Mouse (Mus musculus): ENCODE results near the gene Tpst2. TPM values are rescaled to one million over a fixed set of nuclear protein-coding genes. Genes with fewer than 3 reads are reported as not detected.

Tpst2 gene
- polyA plus RNA-seq, 1 experiment = 1.5 TPM

DNA sequence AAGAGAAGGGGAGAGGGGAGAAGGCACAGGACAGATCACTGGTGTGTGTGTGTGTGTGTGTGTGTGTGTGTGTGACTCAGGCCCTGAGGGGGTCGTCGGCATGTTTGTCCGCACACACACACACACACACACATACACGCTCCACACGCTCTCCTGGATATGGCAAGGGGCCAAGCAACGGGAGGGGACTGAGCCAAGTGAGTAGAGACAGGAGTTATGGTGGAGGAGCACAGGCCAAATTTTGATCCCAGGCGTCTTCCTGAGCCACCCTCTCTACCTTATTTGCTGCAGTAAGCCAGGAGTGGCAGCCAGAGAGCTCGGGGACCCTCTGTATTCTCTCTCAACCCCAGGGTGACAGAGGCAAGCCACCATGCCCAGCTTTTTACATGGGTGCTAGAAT, 12.7 kb downstream of the Tpst2 start:
- Histone ChIP-seq H3K4me3 (replicated peaks) (no peak overlapping the region), H3K9me3 (ENCODE audit: control insufficient read depth, low read length) (no peaks in the 10 kb centered on the region), H3K36me3 (ENCODE audit: control insufficient read depth) (peaks cover 22% of the 10 kb centered on the region), H3K27me3 (ENCODE audit: control insufficient read depth) (no peaks in the 10 kb centered on the region), H3K4me1 (ENCODE audit: control insufficient read depth) (peaks cover 60% of the 10 kb centered on the region)
- no peak for TF ChIP-seq GATA1 (IDR thresholded peaks at IDR 0.05; ENCODE audit: low read length)
- no peak for TF ChIP-seq TAL1 (IDR thresholded peaks at IDR 0.05; ENCODE audit: low read length)

DNA sequence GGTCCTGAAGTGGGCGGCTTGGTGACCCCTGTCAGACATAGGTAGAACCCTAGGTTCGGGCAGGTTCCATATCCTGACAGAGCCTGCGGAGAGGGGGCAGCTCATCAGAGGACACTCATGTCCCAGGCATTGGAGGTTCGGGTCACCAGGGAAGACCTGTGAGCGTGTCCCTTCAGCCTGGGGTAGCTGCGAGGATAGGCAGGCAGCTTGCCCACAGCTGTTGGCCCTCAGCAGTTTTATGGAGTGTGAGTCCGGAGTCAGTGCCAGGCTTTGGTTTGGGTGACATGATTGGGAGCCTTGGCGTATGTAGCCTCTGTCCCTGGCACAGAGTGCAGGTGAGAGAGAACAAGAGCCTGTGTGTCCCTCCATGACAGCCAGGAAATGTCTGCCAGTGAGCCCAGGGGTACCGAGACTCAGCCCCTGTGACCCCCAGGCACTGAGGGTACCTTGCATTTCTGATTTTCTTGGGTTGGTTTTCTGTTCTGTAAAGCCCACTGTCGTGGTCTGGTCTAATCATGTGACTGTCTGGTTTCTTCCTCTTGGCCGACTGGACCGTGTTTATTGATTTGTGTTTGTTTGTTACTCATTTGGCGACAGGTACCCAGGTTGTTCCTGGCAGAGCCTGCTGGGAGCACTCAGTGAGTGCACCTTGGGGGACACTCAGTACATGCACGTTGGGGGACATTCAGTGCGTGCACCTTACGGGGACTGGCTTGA, 13.5 kb downstream of the Tpst2 start:
- peaks cover 60% of the 10 kb centered on the region for H3K4me1 ChIP-seq (ENCODE audit: control insufficient read depth)
- peaks cover 18% of the 10 kb centered on the region for H3K36me3 ChIP-seq (ENCODE audit: control insufficient read depth)
- TF ChIP-seq GATA1 (IDR thresholded peaks at IDR 0.05; ENCODE audit: low read length) (no peak), TAL1 (IDR thresholded peaks at IDR 0.05; ENCODE audit: low read length) (no peak)
- H3K9me3 ChIP-seq (ENCODE audit: control insufficient read depth, low read length) = no peaks in the 10 kb centered on the region
- H3K27me3 ChIP-seq (ENCODE audit: control insufficient read depth) = no peaks in the 10 kb centered on the region
- H3K4me3 ChIP-seq (replicated peaks) = no peak overlapping the region

DNA sequence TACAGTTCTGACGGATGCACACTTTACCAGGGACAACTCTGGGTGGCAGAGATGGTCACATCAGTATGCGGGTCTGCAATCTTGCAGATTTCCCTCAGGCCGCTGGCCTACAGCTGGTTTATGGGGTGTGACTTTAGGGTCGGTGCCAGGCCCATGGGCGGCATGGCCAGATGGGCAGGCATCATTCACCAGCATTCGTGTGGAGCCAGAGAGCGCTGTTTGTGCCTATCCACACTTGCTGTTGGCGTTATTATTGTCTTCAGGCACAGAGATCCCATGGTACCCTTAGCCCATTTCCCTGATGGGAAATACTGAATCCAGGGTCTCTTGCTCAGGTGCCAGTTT, 14.0 kb downstream of the Tpst2 start:
- no peak for TF ChIP-seq GATA1 (IDR thresholded peaks at IDR 0.05; ENCODE audit: low read length)
- TF ChIP-seq TAL1 (IDR thresholded peaks at IDR 0.05; ENCODE audit: low read length) = no peak
- Histone ChIP-seq H3K36me3 (ENCODE audit: control insufficient read depth) (peaks cover 13% of the 10 kb centered on the region), H3K9me3 (ENCODE audit: control insufficient read depth, low read length) (no peaks in the 10 kb centered on the region)

DNA sequence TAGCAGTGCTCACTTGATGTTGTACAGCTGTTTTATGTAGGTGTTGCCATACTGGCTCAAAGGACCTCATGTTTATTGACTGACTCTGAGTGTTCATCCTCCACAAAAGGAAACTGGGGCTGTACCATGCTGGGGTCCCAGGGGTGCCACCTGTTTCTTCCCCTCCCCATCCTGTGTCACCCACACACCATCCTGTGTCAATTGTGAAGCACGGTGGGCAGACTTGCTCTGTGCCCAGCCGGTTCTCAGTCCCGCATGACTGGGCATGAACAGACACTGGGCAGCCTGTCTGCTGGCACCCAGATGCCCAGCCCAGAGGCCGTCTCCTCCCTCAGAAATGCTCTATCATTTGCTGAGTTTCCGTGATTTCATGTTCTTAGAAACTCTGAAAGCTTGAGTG, 15.4 kb downstream of the Tpst2 start:
- H3K27me3 ChIP-seq (ENCODE audit: control insufficient read depth) = no peaks in the 10 kb centered on the region
- H3K9me3 ChIP-seq (ENCODE audit: control insufficient read depth, low read length) = no peaks in the 10 kb centered on the region
- peaks cover 62% of the 10 kb centered on the region for H3K4me1 ChIP-seq (ENCODE audit: control insufficient read depth)
- TF ChIP-seq TAL1 (IDR thresholded peaks at IDR 0.05; ENCODE audit: low read length) = no peak
- TF ChIP-seq GATA1 (IDR thresholded peaks at IDR 0.05; ENCODE audit: low read length) = no peak
- peaks cover 12% of the 10 kb centered on the region for H3K36me3 ChIP-seq (ENCODE audit: control insufficient read depth)
- no peak overlapping the region for H3K4me3 ChIP-seq (replicated peaks)

More for the DNA sequence above, 14.0 kb downstream of the Tpst2 start:
- no peak overlapping the region for H3K4me3 ChIP-seq (replicated peaks)
- H3K27me3 ChIP-seq (ENCODE audit: control insufficient read depth) = no peaks in the 10 kb centered on the region
- H3K4me1 ChIP-seq (ENCODE audit: control insufficient read depth) = peaks cover 60% of the 10 kb centered on the region

DNA sequence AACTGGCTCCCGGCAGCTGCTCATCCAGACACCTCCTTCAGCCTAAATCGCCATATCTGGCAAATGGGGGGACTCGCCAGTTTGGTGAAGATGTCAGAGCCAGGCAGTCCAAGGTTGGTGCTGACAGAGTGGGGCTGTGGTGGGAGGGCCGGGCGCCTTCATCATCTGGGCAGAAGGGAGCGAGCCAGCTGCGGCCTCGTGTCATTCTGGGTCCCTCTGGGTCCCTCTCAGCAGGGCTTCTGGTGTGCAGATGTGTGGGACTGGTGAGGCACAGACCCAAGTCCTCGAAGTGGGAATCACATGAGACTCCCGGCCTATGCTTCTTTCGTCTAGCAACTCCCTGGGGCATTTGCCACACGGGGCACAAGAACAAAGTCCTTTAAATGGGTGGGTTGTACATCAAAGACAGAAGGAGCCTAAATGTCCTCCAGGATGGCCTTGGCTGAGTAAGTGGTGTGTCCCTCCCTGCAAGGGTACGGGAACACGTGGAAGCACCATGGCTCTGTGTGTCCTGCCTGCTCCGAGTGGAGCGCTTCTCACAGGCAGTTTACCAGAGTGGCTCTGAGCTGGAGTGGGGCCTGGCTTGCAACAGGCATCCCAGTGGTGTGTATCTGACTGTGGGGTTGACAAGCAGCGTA, 16.0 kb downstream of the Tpst2 start:
- H3K4me1 ChIP-seq (ENCODE audit: control insufficient read depth) = peaks cover 62% of the 10 kb centered on the region

DNA sequence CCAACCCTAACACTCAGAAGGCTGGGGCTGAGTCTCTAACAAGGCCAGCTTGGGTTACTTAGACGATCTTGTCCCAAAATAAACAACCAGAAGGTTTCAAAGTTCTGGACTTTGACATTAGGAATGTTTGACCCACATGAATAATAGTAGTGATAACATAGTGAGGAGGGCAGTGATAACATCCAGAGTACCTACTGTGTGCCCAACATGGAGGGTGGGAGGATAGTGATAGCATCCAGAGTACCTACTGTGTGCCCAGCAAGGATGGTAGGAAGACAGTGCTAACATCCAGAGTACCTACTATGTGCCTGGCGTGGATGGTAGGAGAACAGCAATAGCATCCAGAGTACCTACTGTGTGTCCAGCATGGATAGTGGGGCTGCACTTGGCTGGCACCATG, 17.3 kb downstream of the Tpst2 start:
- Histone ChIP-seq H3K36me3 (ENCODE audit: control insufficient read depth) (peaks cover 14% of the 10 kb centered on the region), H3K4me3 (replicated peaks) (no peak overlapping the region), H3K27me3 (ENCODE audit: control insufficient read depth) (no peaks in the 10 kb centered on the region), H3K9me3 (ENCODE audit: control insufficient read depth, low read length) (no peaks in the 10 kb centered on the region), H3K4me1 (ENCODE audit: control insufficient read depth) (peaks cover 62% of the 10 kb centered on the region)
- TF ChIP-seq GATA1 (IDR thresholded peaks at IDR 0.05; ENCODE audit: low read length) = no peak
- TF ChIP-seq TAL1 (IDR thresholded peaks at IDR 0.05; ENCODE audit: low read length) = no peak

More for the DNA sequence above, 16.0 kb downstream of the Tpst2 start:
- peaks cover 12% of the 10 kb centered on the region for H3K36me3 ChIP-seq (ENCODE audit: control insufficient read depth)
- no peaks in the 10 kb centered on the region for H3K9me3 ChIP-seq (ENCODE audit: control insufficient read depth, low read length)
- TF ChIP-seq TAL1 (IDR thresholded peaks at IDR 0.05; ENCODE audit: low read length) = no peak
- no peak for TF ChIP-seq GATA1 (IDR thresholded peaks at IDR 0.05; ENCODE audit: low read length)
- H3K27me3 ChIP-seq (ENCODE audit: control insufficient read depth) = no peaks in the 10 kb centered on the region
- H3K4me3 ChIP-seq (replicated peaks) = no peak overlapping the region

DNA sequence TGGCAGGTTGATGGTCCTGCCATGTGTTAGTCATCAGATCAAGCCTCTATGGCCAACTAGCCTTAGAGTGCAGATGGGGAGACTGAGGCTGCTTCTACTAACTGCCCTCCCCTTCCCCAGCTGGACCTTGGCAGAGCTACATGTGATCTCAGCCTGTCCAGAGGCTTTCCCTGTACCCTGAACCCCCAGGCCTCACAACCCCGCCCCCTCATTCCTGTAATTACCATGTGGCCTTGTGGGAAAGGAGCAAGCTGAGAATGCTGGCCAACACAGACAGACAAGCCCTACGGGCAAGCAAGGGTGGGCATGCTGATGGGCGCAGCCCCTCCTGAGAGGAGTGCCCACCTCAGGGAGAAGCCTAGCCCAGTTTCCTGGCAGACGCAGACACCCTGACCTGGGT, 18.2 kb downstream of the Tpst2 start:
- Histone ChIP-seq H3K4me3 (replicated peaks) (no peak overlapping the region), H3K27me3 (ENCODE audit: control insufficient read depth) (no peaks in the 10 kb centered on the region), H3K4me1 (ENCODE audit: control insufficient read depth) (peaks cover 70% of the 10 kb centered on the region), H3K9me3 (ENCODE audit: control insufficient read depth, low read length) (no peaks in the 10 kb centered on the region), H3K36me3 (ENCODE audit: control insufficient read depth) (peaks cover 14% of the 10 kb centered on the region)
- TF ChIP-seq GATA1 (IDR thresholded peaks at IDR 0.05; ENCODE audit: low read length) (no peak), TAL1 (IDR thresholded peaks at IDR 0.05; ENCODE audit: low read length) (no peak)

DNA sequence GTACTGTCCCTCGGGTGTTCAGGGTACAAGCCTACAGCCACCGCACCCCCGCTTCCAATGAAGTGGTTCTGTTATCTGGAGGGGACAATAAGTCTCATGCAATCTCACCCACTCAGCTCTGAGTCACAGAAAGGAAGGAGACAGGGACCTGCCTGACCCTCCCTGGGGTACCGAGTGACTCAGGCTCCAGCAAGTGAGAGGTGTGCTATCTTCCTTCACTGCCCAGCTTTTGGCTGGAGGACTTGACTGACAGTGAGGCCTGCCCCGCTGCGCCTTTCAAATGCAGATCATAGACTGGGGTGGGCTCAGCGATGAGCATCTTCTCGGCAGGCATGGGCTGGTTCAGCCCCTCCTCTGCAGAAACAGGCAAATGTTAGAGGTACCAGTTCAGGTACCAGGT, 18.7 kb downstream of the Tpst2 start:
- Histone ChIP-seq H3K4me3 (replicated peaks) (no peak overlapping the region), H3K9me3 (ENCODE audit: control insufficient read depth, low read length) (no peaks in the 10 kb centered on the region), H3K4me1 (ENCODE audit: control insufficient read depth) (peaks cover 75% of the 10 kb centered on the region), H3K27me3 (ENCODE audit: control insufficient read depth) (no peaks in the 10 kb centered on the region), H3K36me3 (ENCODE audit: control insufficient read depth) (peaks cover 16% of the 10 kb centered on the region)
- no peak for TF ChIP-seq TAL1 (IDR thresholded peaks at IDR 0.05; ENCODE audit: low read length)
- no peak for TF ChIP-seq GATA1 (IDR thresholded peaks at IDR 0.05; ENCODE audit: low read length)

DNA sequence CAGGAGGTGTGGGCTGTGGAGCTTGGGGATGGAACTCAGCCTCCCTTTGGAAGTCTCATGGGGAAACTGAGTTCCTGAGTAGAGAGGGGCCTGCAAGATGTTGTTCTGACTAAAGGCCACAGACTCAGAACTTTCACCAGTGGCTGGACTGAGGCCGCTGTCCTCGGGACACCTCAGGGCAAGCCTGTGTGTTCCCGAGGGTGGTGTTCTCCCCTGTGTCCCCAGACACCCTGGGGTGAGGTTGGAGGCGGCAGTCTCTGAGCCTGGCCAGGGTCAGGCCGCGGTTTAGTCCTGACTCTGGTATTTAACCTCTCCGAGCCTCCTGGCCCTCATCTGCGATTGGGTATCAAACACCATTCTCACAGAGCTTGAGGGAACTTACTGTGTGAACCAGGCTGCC, 19.1 kb downstream of the Tpst2 start:
- H3K4me3 ChIP-seq (replicated peaks) = no peak overlapping the region
- peaks cover 76% of the 10 kb centered on the region for H3K4me1 ChIP-seq (ENCODE audit: control insufficient read depth)
- H3K9me3 ChIP-seq (ENCODE audit: control insufficient read depth, low read length) = no peaks in the 10 kb centered on the region
- peaks cover 14% of the 10 kb centered on the region for H3K36me3 ChIP-seq (ENCODE audit: control insufficient read depth)
- TF ChIP-seq GATA1 (IDR thresholded peaks at IDR 0.05; ENCODE audit: low read length) = no peak
- no peak for TF ChIP-seq TAL1 (IDR thresholded peaks at IDR 0.05; ENCODE audit: low read length)
- H3K27me3 ChIP-seq (ENCODE audit: control insufficient read depth) = no peaks in the 10 kb centered on the region

All from erythroblast, embryonic 14.5 days (primary cell).